Mouse (Mus musculus) liver, embryonic 14.5 days (tissue): ENCODE data around the gene Hoxa3. TPM values are rescaled to one million over a fixed set of nuclear protein-coding genes. Genes with fewer than 3 reads are reported as not detected.

Experiments
- ATAC-seq: fragments of 200-750 bp; cut with Nextera tagmentation; 2 replicates; pipeline ENCODE4 v1.8.0; 2017; ENCODE audit warnings: moderate number of reproducible peaks, mild to moderate bottlenecking, moderate library complexity; ENCODE audit not compliant: insufficient read depth
- DNase-seq, 3 experiments: peaks; one replicate each; pipeline ENCODE4 v3.0.0-alpha.2; 2012 to 2013; ENCODE audit warnings: low read depth in 3 of 3, low spot score in 3 of 3
- H3K27ac ChIP-seq: fragments of 300-500 bp; sonication (generic); 2 replicates; pipeline ENCODE4 v1.5.1; 2014; ENCODE audit warnings: moderate library complexity, mild to moderate bottlenecking, control low read depth, inconsistent platforms
- H3K27me3 ChIP-seq: fragments of 300-500 bp; sonication (generic); 2 replicates; pipeline ENCODE4 v1.6.1; 2014; ENCODE audit warnings: mild to moderate bottlenecking, low read length, moderate library complexity; ENCODE audit not compliant: control insufficient read depth, insufficient read depth
- H3K36me3 ChIP-seq: fragments of 300-500 bp; sonication (generic); replicated peaks from 2 replicates; pipeline ENCODE4 v1.6.1; 2014; ENCODE audit warnings: low read depth; ENCODE audit not compliant: control insufficient read depth, insufficient read depth
- H3K4me1 ChIP-seq, 2 experiments: fragments of 200-500 bp in 1 of 2; fragments of 300-500 bp in 1 of 2; sonication (generic) in 1 of 2; replicated peaks; 2 replicates each; pipeline ENCODE4 v1.6.1; 2012 to 2014; ENCODE audit warnings: antibody characterized with exemption in 1 of 2, inconsistent platforms in 1 of 2, low read length in 1 of 2; ENCODE audit not compliant: control insufficient read depth in 2 of 2, insufficient read depth in 2 of 2
- H3K4me2 ChIP-seq: fragments of 300-500 bp; sonication (generic); 2 replicates; pipeline ENCODE4 v1.6.1; 2014; ENCODE audit warnings: low read depth, mild to moderate bottlenecking, control low read depth, moderate library complexity
- H3K4me3 ChIP-seq, 2 experiments: fragments of 200-500 bp in 1 of 2; fragments of 300-500 bp in 1 of 2; sonication (generic) in 1 of 2; 2 replicates each; pipeline ENCODE4 v1.5.1; 2012 to 2014; ENCODE audit warnings: low read depth in 2 of 2, low read length in 2 of 2, mild to moderate bottlenecking in 2 of 2, control low read depth in 1 of 2, inconsistent platforms in 1 of 2, moderate library complexity in 1 of 2; ENCODE audit not compliant: insufficient read depth in 1 of 2
- H3K9ac ChIP-seq: fragments of 300-500 bp; sonication (generic); replicated peaks from 2 replicates; pipeline ENCODE4 v1.6.1; 2014; ENCODE audit warnings: mild to moderate bottlenecking, control low read depth, moderate library complexity
- H3K9me3 ChIP-seq: fragments of 300-500 bp; sonication (generic); 2 replicates; pipeline ENCODE4 v1.6.1; 2016; ENCODE audit warnings: low read length, mixed read lengths; ENCODE audit not compliant: control insufficient read depth
- CTCF ChIP-seq: IDR thresholded peaks from 2 replicates; pipeline ENCODE4 v1.5.1; 2016; ENCODE audit warnings: antibody characterized with exemption, low read depth, control low read depth
- EP300 ChIP-seq: IDR thresholded peaks from 2 replicates; pipeline ENCODE4 v1.6.1; 2016; ENCODE audit warnings: antibody characterized with exemption, low read depth
- WGBS: fragments of 180-500 bp; shearing (Covaris S2); extraction: QIAGEN DNeasy Blood & Tissue Kit; methylation state at CpG from one replicate; pipeline ENCODE4 v1.1.7; 2014; ENCODE audit not compliant: insufficient replicate concordance; 5-methylcytosine and 5-hydroxymethylcytosine counted together
- polyA plus RNA-seq, 2 experiments: library from polyadenylated mRNA; depleted of rRNA in 1 of 2; stranded (reverse) in 1 of 2; unstranded in 1 of 2; fragments of >200 nt; fragmentation: Nextera tagmentation in 1 of 2; extraction: Ambion mirVana in 1 of 2; gene quantifications; 2 replicates each; pipeline versions ENCODE4 v1.2.1 to v1.2.3; 2012 to 2014

Hoxa3 gene
- polyA plus RNA-seq, 2 experiments = 0.13 to 0.37 TPM

GRCm38 (mm10) chr6:52235866-52236265 is 22.7 kb upstream of the Hoxa3 start:
- DNase-seq (no peak), ATAC-seq (no peak)
- no peak overlapping the region for H3K9ac ChIP-seq
- H3K4me1 ChIP-seq = no peaks in the 10 kb centered on the region
- H3K27ac ChIP-seq = no peak overlapping the region
- no peak overlapping the region for H3K4me2 ChIP-seq
- H3K9me3 ChIP-seq = no peaks in the 10 kb centered on the region
- H3K27me3 ChIP-seq = peaks cover 99% of the 10 kb centered on the region
- no peak overlapping the region for H3K4me3 ChIP-seq
- H3K36me3 ChIP-seq = no peaks in the 10 kb centered on the region
- TF ChIP-seq EP300 = no peak
- no peak for TF ChIP-seq CTCF
- whole genome bisulfite sequencing = 28% methylated on average over 6 of the region's 6 CpGs

GRCm38 (mm10) chr6:52235267-52235666 is 22.1 kb upstream of the Hoxa3 start:
- DNase-seq (no peak), ATAC-seq (no peak)
- WGBS = 38% methylated on average over 9 of the region's 9 CpGs
- TF ChIP-seq EP300 (no peak), CTCF (no peak)
- Histone ChIP-seq H3K9ac (no peak overlapping the region), H3K4me3 (no peak overlapping the region), H3K4me2 (no peak overlapping the region), H3K27me3 (peaks cover 99% of the 10 kb centered on the region), H3K27ac (no peak overlapping the region), H3K36me3 (no peaks in the 10 kb centered on the region), H3K9me3 (no peaks in the 10 kb centered on the region), H3K4me1 (no peaks in the 10 kb centered on the region)

GRCm38 (mm10) chr6:52234428-52235140 is 21.4 kb upstream of the Hoxa3 start:
- no peak for ATAC-seq
- no peak overlapping the region for H3K4me2 ChIP-seq
- no peak overlapping the region for H3K9ac ChIP-seq
- H3K36me3 ChIP-seq = no peaks in the 10 kb centered on the region
- no peaks in the 10 kb centered on the region for H3K4me1 ChIP-seq
- peaks cover 99% of the 10 kb centered on the region for H3K27me3 ChIP-seq
- no peaks in the 10 kb centered on the region for H3K9me3 ChIP-seq
- H3K4me3 ChIP-seq = no peak overlapping the region
- TF ChIP-seq CTCF = no peak
- TF ChIP-seq EP300 = no peak
- WGBS = 2% methylated on average over 61 of the region's 68 CpGs
- H3K27ac ChIP-seq = no peak overlapping the region
- DNase-seq = no peak

- no peaks in the 10 kb centered on the region for H3K36me3 ChIP-seq
- 2% methylated on average over 63 of the region's 70 CpGs for WGBS
- H3K4me2 ChIP-seq = no peak overlapping the region
- TF ChIP-seq CTCF = no peak
- TF ChIP-seq EP300 = no peak
- no peak for DNase-seq
- H3K9me3 ChIP-seq = no peaks in the 10 kb centered on the region
- H3K27me3 ChIP-seq = peaks cover 99% of the 10 kb centered on the region
- no peaks in the 10 kb centered on the region for H3K4me1 ChIP-seq
- H3K4me3 ChIP-seq = no peak overlapping the region
- no peak overlapping the region for H3K9ac ChIP-seq
- no peak for ATAC-seq
- H3K27ac ChIP-seq = no peak overlapping the region
Observed at GRCm38 (mm10) chr6:52233546-52234427, 20.7 kb upstream of the Hoxa3 start.

- H3K4me2 ChIP-seq = no peak overlapping the region
- TF ChIP-seq EP300 = no peak
- TF ChIP-seq CTCF = no peak
- no peaks in the 10 kb centered on the region for H3K36me3 ChIP-seq
- 4% methylated on average over 23 of the region's 23 CpGs for WGBS
- no peak for ATAC-seq
- H3K4me3 ChIP-seq = no peak overlapping the region
- H3K9ac ChIP-seq = no peak overlapping the region
- H3K4me1 ChIP-seq = no peaks in the 10 kb centered on the region
- no peak overlapping the region for H3K27ac ChIP-seq
- DNase-seq = no peak
- H3K27me3 ChIP-seq = peaks cover 97% of the 10 kb centered on the region
- no peaks in the 10 kb centered on the region for H3K9me3 ChIP-seq
Observed at GRCm38 (mm10) chr6:52232984-52233545, 19.9 kb upstream of the Hoxa3 start.
